Mouse (Mus musculus): ENCODE results near the gene Acsf2.

GRCm38 (mm10) chr11:94548041-94548784 is 53.5 kb downstream of the Acsf2 start:
- no peak for TF ChIP-seq POLR2A (IDR thresholded peaks at IDR 0.05; ENCODE audit: borderline replicate concordance, extremely low read depth, insufficient read depth, insufficient read length, poor library complexity, severe bottlenecking)
- TF ChIP-seq CTCF (IDR thresholded peaks at IDR 0.05; ENCODE audit: borderline replicate concordance, extremely low read depth, insufficient read depth, insufficient read length), result no peak
